In genomic region chr16:22495259-22495658, GRCm38 (mm10) we compare ENCODE assay signal across 13 mouse cellular contexts.
"Had no signal": no experiment of that assay in that cellular context is flagged by ENCODE, and none has a peak within 500 bp of the region (broad histone marks: within the 10 kb centered on the region; RNA-seq: fewer than 3 reads in every experiment).

No protein-coding gene starts in this region.

- H3K27me3 ChIP-seq: liver, embryonic 15.5 days; neural tube, embryonic 15.5 days had no signal

- H3K4me1 ChIP-seq: liver, embryonic 15.5 days had no signal

- H3K4me2 ChIP-seq: liver, embryonic 11.5 days; liver, embryonic 15.5 days; lung, embryonic 14.5 days; neural tube, embryonic 15.5 days had no signal

- H3K36me3 ChIP-seq: limb, embryonic 10.5 days; liver, embryonic 15.5 days; midbrain, embryonic 10.5 days; neural tube, embryonic 15.5 days had no signal

- H3K4me3 ChIP-seq: left cerebral cortex, adult 2 months; limb, embryonic 10.5 days; liver, embryonic 15.5 days; midbrain, embryonic 10.5 days; myocyte; neural tube, embryonic 15.5 days had no signal

- H3K27ac ChIP-seq: left cerebral cortex, adult 2 months; limb, embryonic 10.5 days; liver, embryonic 15.5 days; midbrain, embryonic 10.5 days; neural tube, embryonic 15.5 days had no signal

- H3K9me3 ChIP-seq: limb, embryonic 10.5 days; liver, embryonic 15.5 days; midbrain, embryonic 10.5 days; neural tube, embryonic 15.5 days had no signal

- H3K9ac ChIP-seq: liver, embryonic 15.5 days; lung, embryonic 14.5 days; neural tube, embryonic 15.5 days had no signal

- DNase-seq: lung, postnatal 36 days; midbrain, embryonic 14.5 days; right cerebral cortex, adult 18-20 months; right cerebral cortex, postnatal 25 days; thymus, postnatal 36 days had no signal
